Mouse (Mus musculus) ES-Bruce4 (cell line): Measurements from ENCODE around the gene Pom121l2.

ENCODE experiments used
- CTCF ChIP-seq: IDR thresholded peaks from one replicate; pipeline ENCODE4 v1.8.1; 2011; ENCODE audit warnings: low read depth, low read length
- EP300 ChIP-seq: IDR thresholded peaks from 2 replicates; pipeline ENCODE4 v1.6.1; 2011; ENCODE audit warnings: low read depth, low read length; ENCODE audit not compliant: insufficient read depth
- POLR2A ChIP-seq: IDR thresholded peaks from one replicate; pipeline ENCODE4 v1.8.1; 2011; ENCODE audit warnings: low read length; ENCODE audit not compliant: insufficient read depth

DNA sequence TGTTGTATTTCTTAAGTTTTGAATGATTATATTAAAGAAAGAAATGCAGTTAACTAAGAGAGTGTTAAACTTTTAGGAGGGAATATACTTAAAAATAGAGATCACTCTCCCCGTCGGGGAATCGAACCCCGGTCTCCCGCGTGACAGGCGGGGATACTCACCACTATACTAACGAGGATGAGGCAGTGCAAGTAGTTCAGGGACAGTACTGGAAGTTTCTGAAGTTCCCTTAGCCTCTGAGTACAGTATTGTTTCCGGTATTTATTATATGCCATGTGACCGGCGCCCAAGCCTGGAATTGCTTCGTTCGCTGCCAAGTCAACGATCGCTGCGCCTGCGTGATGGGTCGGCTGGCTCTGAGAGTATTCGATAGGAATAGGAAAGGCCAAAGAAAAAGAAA lies 40.8 kb upstream of the Pom121l2 start:
- TF ChIP-seq POLR2A, result no peak
- TF ChIP-seq CTCF, result no peak
- TF ChIP-seq EP300, result no peak
